Mouse (Mus musculus): ENCODE measurements at regions not wholly inside any gene's neighbourhood (a gene's known extent, or its start where the extent isn't known, plus 50 kb on each side); places are given as distances from the start of the nearest gene placed in this dataset.

GRCm38 (mm10) chr16:77695443-77695842 is 93.5 kb upstream of the Gm11146 start:
- no peak for DNase-seq (ENCODE audit: low spot score)

- no peak for DNase-seq (ENCODE audit: low spot score)
These were observed 85.4 kb upstream of the Gm11146 start for GRCm38 (mm10) chr16:77687056-77687839.

GRCm38 (mm10) chr16:77685651-77686190 is 83.8 kb upstream of the Gm11146 start:
- DNase-seq (ENCODE audit: low spot score), result no peak

- DNase-seq (ENCODE audit: low spot score), result no peak
These were observed 82.6 kb upstream of the Gm11146 start for GRCm38 (mm10) chr16:77684521-77684920.

GRCm38 (mm10) chr16:77679234-77679633 is 77.3 kb upstream of the Gm11146 start:
- DNase-seq (ENCODE audit: low spot score), result no peak

- no peak for DNase-seq (ENCODE audit: low spot score)
These were observed 74.9 kb upstream of the Gm11146 start for GRCm38 (mm10) chr16:77676805-77677204.

- DNase-seq (ENCODE audit: low spot score), result no peak
These were observed 74.1 kb upstream of the Gm11146 start for GRCm38 (mm10) chr16:77675885-77676597.

- no peak for DNase-seq (ENCODE audit: low spot score)
These were observed 69.4 kb upstream of the Gm11146 start for GRCm38 (mm10) chr16:77671253-77671652.

- no peak for DNase-seq (ENCODE audit: low spot score)
These were observed 63.9 kb upstream of the Gm11146 start for GRCm38 (mm10) chr16:77665781-77666180.

GRCm38 (mm10) chr16:77662107-77662518 is 60.2 kb upstream of the Gm11146 start:
- DNase-seq (ENCODE audit: low spot score), result no peak

GRCm38 (mm10) chr16:77653306-77653705 is 51.4 kb upstream of the Gm11146 start:
- no peak for DNase-seq (ENCODE audit: low spot score)
